Mouse (Mus musculus) G1E (cell line): ENCODE results near the gene St3gal5.

Experiments used
- CTCF ChIP-seq: IDR thresholded peaks from 2 replicates; pipeline ENCODE4 v1.5.1; 2012; ENCODE audit warnings: low read depth, low read length, inconsistent platforms, mixed read lengths
- GATA1 ChIP-seq: IDR thresholded peaks from 2 replicates; pipeline ENCODE4 v1.6.1; 2012; ENCODE audit warnings: borderline replicate concordance, low read length, inconsistent platforms, mixed read lengths
- GATA2 ChIP-seq: IDR thresholded peaks from 2 replicates; pipeline ENCODE4 v1.6.1; 2012; ENCODE audit warnings: low read depth, low read length, inconsistent platforms, borderline replicate concordance
- TAL1 ChIP-seq: conservative IDR thresholded peaks from 2 replicates; pipeline ENCODE4 v1.6.1; 2012; ENCODE audit warnings: low read depth, low read length, inconsistent platforms, mixed read lengths

DNA sequence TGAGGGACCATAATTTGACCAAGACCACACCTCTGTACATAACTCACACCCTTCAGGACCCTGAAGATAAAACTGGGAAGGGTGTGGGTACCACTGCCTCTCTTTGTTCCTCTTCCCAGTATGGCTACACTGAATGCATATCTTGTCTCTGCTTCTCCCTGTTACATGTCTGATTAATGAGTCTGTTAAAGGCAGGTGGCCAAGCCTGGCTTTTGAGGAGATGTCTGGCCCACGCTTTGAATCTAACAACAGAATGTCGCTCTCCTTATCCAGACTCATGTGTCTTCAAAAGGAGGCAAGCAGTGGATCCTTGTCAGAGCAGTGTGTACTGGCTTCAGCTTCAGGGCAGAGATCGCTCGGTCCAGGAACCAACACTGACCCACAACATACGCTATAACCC is 87.2 kb downstream of the St3gal5 start:
- TF ChIP-seq CTCF (no peak), TAL1 (no peak), GATA2 (no peak), GATA1 (no peak)
